Mouse (Mus musculus): ENCODE data around the gene Nexmif. TPM values are rescaled to one million over a fixed set of nuclear protein-coding genes. Genes with fewer than 3 reads are reported as not detected.

Nexmif gene
- polyA plus RNA-seq (2015; fragmentation: Nextera tagmentation; extraction: Ambion mirVana): 1.1 and 1.3 TPM in 2 replicates

DNA sequence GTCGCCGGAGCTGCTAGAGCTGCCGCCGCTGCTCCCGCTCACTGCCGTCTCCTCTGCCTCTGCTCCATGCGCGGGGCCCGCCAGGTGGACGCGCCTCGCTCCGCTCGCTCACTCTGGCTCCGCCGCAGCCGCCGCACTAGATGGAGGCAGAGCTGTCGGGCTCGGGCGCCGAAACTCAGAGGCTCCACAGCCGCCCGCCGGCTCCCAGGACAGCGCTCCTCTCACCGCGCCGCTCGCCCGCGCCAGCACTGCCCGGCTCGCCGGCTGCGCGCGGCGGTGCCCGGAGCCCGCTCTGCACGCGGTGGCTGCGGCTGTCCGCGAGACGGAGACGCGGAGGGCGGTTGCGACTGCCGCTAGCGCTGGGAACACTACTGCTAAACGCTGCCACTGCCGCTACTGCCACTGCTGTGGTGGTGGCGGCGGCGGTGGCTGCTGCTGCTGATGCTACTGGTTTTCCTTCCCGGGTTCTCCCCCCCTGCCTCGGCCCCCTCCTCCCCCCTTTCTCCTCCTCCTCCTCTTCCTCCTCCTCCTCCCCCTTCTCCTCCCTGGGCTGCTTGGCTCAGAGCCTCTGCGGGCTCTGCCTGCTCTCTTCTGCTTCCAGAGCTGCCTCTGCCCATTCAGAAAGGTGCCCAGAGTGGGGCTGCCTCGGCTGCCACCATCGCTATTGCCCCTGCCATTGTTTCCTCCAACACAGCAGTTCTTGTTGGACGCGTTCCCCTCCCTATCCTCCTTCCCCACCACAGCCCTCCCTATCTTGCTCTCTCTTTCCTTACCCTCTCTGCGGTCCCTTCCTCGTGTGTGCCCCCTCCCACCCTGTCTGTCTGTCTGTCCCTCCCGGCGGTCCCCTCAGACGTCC, at the start of gene Nexmif:
Gene Nexmif, minus strand, starts transcription at position 450 of the 856 bp plus-strand sequence.
- no peaks in the 10 kb centered on the region for H3K36me3 ChIP-seq (ENCODE audit: insufficient read depth, low read length)
- no peaks in the 10 kb centered on the region for H3K9me3 ChIP-seq (replicated peaks; ENCODE audit: low read length)
- no peak for TF ChIP-seq CTCF (IDR thresholded peaks at IDR 0.05; ENCODE audit: low read depth)
- peaks cover 12% of the 10 kb centered on the region for H3K27me3 ChIP-seq (ENCODE audit: insufficient read depth, low read length)
- DNase-seq (ENCODE audit: low spot score) (peak; percentile 16), ATAC-seq (replicated peaks; ENCODE audit: low FRiP score, low read depth) (peak; percentile 80)
- peak within 1 kb of the TSS; percentile 42 for H3K27ac ChIP-seq
- H3K9ac ChIP-seq (ENCODE audit: low read depth, low read length): peak within 1 kb of the TSS; percentile 62
- no peaks in the 10 kb centered on the region for H3K4me1 ChIP-seq (replicated peaks; ENCODE audit: insufficient read depth, low read length)
- peak within 1 kb of the TSS; percentile 75 for H3K4me2 ChIP-seq (ENCODE audit: low read length)
- H3K4me3 ChIP-seq (replicated peaks; ENCODE audit: low read depth, low read length): peak within 1 kb of the TSS; percentile 47
- WGBS: 27% methylated on average over 51 of the region's 70 CpGs

DNA sequence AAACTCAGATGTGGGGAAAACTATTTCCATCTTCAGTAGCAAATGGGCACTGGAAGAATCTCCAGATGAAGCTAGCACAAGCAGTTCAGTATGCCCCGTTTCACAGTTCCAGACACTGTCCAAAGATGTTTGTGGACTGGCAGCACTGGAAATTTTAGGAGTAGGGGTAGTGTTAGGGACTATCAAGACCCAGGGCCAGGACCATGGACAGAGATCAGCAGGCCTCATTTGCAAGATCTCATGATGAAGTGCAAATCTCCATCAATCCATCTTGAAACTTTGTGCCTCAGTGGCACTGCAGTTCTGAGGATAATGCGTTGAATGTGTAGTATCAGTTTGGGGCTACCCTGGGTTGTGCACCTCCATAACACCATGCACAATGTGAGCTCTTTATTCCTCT, 7.7 kb upstream of the Nexmif start:
- H3K4me1 ChIP-seq (replicated peaks; ENCODE audit: insufficient read depth, low read length): no peaks in the 10 kb centered on the region
- H3K4me2 ChIP-seq (ENCODE audit: low read length): no peak overlapping the region
- H3K4me3 ChIP-seq (replicated peaks; ENCODE audit: low read depth, low read length): no peak overlapping the region
- peak; percentile 33 for DNase-seq (ENCODE audit: low spot score)
- no peak for TF ChIP-seq CTCF (IDR thresholded peaks at IDR 0.05; ENCODE audit: low read depth)
- no peak overlapping the region for H3K9ac ChIP-seq (ENCODE audit: low read depth, low read length)
- H3K9me3 ChIP-seq (replicated peaks; ENCODE audit: low read length): no peaks in the 10 kb centered on the region
- ATAC-seq (replicated peaks; ENCODE audit: low FRiP score, low read depth): no peak
- no peak overlapping the region for H3K27ac ChIP-seq
- H3K27me3 ChIP-seq (ENCODE audit: insufficient read depth, low read length): no peaks in the 10 kb centered on the region
- no peaks in the 10 kb centered on the region for H3K36me3 ChIP-seq (ENCODE audit: insufficient read depth, low read length)
- 75% methylated on average over 2 of the region's 2 CpGs for WGBS

DNA sequence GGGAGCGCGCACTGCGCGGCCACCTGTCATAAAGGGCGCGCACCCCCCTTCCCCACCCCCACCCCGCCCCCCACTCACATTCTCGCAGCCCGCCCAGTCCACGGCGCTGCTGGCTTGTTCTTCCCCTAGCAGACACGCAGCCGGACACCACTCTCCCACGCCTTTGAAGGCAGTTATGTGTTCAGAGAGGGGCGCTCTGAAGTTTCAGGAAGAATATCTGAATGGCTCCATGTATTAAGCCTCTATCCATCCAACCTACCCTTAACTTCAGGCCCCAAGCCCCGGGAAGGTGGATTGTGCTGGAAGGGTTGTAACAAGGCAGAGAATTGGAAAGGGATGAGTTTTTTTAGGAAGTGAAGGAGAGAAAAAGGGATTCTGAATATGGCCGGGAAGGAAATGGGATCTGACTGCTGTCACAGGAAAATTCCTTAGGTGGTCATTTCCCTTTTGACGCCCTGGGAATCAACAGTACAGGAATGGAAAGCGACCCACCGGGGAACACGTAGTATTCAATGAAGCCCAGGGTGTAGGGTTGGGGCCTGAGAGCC, 681 bp upstream of the Nexmif start:
- 43% methylated on average over 17 of the region's 21 CpGs for WGBS
- TF ChIP-seq CTCF (IDR thresholded peaks at IDR 0.05; ENCODE audit: low read depth): no peak
- Histone ChIP-seq H3K27me3 (ENCODE audit: insufficient read depth, low read length) (peaks cover 12% of the 10 kb centered on the region), H3K4me1 (replicated peaks; ENCODE audit: insufficient read depth, low read length) (no peaks in the 10 kb centered on the region), H3K9ac (ENCODE audit: low read depth, low read length) (peak overlapping the region; percentile 27; the same call in 1 of the 2 replicates), H3K4me3 (replicated peaks; ENCODE audit: low read depth, low read length) (peak overlapping the region; percentile 47), H3K9me3 (replicated peaks; ENCODE audit: low read length) (no peaks in the 10 kb centered on the region), H3K4me2 (ENCODE audit: low read length) (peak overlapping the region; percentile 75), H3K27ac (no peak overlapping the region), H3K36me3 (ENCODE audit: insufficient read depth, low read length) (no peaks in the 10 kb centered on the region)
- no peak for ATAC-seq (replicated peaks; ENCODE audit: low FRiP score, low read depth)
- DNase-seq (ENCODE audit: low spot score): peak; percentile 10

DNA sequence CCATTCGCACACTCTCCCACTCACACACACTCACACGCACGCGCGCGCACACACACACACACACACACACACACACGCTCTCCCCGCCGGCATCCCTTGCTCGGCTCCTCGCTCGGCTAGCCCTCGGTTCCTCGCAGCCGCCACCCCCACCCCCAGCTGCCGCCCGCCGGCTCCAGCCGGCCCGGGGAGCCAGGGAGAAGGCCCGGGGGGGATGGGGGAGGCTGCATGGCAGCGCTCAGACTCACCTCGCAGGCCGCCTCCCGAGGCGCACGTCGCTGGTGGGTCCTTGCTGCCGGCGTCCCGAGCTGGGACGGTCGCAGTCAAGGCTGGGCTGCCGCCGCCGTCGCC, 623 bp downstream of the Nexmif start:
- Histone ChIP-seq H3K4me3 (replicated peaks; ENCODE audit: low read depth, low read length) (peak overlapping the region; percentile 47), H3K27me3 (ENCODE audit: insufficient read depth, low read length) (peaks cover 12% of the 10 kb centered on the region), H3K27ac (peak overlapping the region; percentile 42), H3K4me2 (ENCODE audit: low read length) (peak overlapping the region; percentile 75), H3K4me1 (replicated peaks; ENCODE audit: insufficient read depth, low read length) (no peaks in the 10 kb centered on the region), H3K9ac (ENCODE audit: low read depth, low read length) (peak overlapping the region; percentile 62), H3K9me3 (replicated peaks; ENCODE audit: low read length) (no peaks in the 10 kb centered on the region), H3K36me3 (ENCODE audit: insufficient read depth, low read length) (no peaks in the 10 kb centered on the region)
- no peak for DNase-seq (ENCODE audit: low spot score)
- WGBS: 41% methylated on average over 22 of the region's 37 CpGs
- ATAC-seq (replicated peaks; ENCODE audit: low FRiP score, low read depth): peak; percentile 83
- TF ChIP-seq CTCF (IDR thresholded peaks at IDR 0.05; ENCODE audit: low read depth): no peak

DNA sequence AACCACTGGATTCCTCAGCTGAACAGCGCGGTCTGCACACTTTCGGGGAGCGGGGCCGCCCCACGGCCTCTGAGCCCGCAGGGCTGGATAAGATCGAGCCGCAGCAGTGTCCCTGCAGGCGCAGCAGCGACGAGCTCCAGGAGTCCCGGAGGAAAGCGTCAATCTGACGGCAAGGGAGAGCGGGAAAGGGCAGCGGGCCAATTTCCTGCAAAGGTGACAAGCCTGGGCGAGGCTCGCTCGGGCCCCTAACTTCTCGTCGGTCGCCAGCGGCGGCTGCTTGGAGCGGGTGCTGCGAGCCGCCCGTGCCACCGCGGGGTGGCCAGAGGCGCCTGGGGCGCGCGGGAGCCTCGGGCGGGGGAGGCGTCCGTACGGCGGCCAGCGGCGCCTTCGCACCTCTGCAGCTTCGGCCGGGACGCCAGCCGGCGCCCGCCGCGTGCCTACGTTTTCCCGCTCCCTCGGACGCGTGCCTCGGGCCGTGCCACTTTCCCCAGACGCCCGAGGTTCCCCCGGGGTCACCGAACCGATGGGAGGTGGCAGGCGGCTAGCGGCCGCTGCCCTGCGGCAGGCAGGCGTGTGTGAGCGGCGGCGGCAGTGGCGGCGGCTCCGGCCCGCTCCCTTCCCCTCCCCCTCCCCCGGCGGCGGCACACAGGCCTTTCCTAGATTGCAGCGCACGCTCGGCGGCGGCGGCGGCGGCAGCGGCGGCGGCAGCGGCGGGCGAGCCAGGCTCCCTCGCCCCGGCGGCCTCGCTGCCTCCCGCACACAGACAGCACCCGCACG, 1.2 kb downstream of the Nexmif start:
- H3K27ac ChIP-seq: no peak overlapping the region
- H3K27me3 ChIP-seq (ENCODE audit: insufficient read depth, low read length): peaks cover 12% of the 10 kb centered on the region
- H3K4me1 ChIP-seq (replicated peaks; ENCODE audit: insufficient read depth, low read length): no peaks in the 10 kb centered on the region
- H3K4me3 ChIP-seq (replicated peaks; ENCODE audit: low read depth, low read length): peak overlapping the region; percentile 47
- H3K9ac ChIP-seq (ENCODE audit: low read depth, low read length): 0 out of 2 replicates have a peak overlapping the region, but pooled peaks have one; percentile 62
- 34% methylated on average over 68 of the region's 100 CpGs for WGBS
- H3K9me3 ChIP-seq (replicated peaks; ENCODE audit: low read length): no peaks in the 10 kb centered on the region
- H3K4me2 ChIP-seq (ENCODE audit: low read length): peak overlapping the region; percentile 75
- ATAC-seq (replicated peaks; ENCODE audit: low FRiP score, low read depth) (peak; percentile 40; the same call in 1 of the 2 replicates), DNase-seq (ENCODE audit: low spot score) (peak; percentile 38)
- H3K36me3 ChIP-seq (ENCODE audit: insufficient read depth, low read length): no peaks in the 10 kb centered on the region
- TF ChIP-seq CTCF (IDR thresholded peaks at IDR 0.05; ENCODE audit: low read depth): no peak

DNA sequence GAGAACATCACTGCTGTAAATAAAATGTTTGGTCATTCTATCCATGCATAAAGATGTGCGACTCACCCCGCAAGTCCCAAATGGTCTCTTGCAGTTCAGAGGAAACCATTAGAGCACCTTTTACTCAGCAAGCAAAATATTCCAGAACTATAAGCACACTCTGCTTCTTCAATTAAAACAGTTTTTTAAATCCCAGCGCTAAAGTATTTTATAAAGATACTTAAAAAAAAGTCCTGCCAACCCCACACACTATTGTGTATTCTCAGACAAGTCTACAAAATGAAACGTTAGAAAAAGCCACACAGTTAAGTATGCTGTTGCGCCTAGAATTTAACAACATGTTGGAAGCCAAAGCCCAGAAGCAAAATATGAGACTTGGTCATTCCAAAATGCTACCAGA, 1.9 kb downstream of the Nexmif start:
- Histone ChIP-seq H3K4me1 (replicated peaks; ENCODE audit: insufficient read depth, low read length) (no peaks in the 10 kb centered on the region), H3K9me3 (replicated peaks; ENCODE audit: low read length) (no peaks in the 10 kb centered on the region), H3K27ac (no peak overlapping the region), H3K27me3 (ENCODE audit: insufficient read depth, low read length) (peaks cover 12% of the 10 kb centered on the region), H3K9ac (ENCODE audit: low read depth, low read length) (no peak overlapping the region), H3K4me2 (ENCODE audit: low read length) (peak overlapping the region; percentile 75), H3K36me3 (ENCODE audit: insufficient read depth, low read length) (no peaks in the 10 kb centered on the region), H3K4me3 (replicated peaks; ENCODE audit: low read depth, low read length) (no peak overlapping the region)
- no peak for TF ChIP-seq CTCF (IDR thresholded peaks at IDR 0.05; ENCODE audit: low read depth)
- ATAC-seq (replicated peaks; ENCODE audit: low FRiP score, low read depth) (no peak), DNase-seq (ENCODE audit: low spot score) (no peak)
- WGBS: 57% methylated on average over 5 of the region's 5 CpGs

All from kidney, postnatal 0 days (tissue).